Mouse (Mus musculus): ENCODE data around the gene Pla2g6. TPM values are rescaled to one million over a fixed set of nuclear protein-coding genes. Genes with fewer than 3 reads are reported as not detected.

The Pla2g6 gene
- polyA plus RNA-seq, 1 experiment: 28.9 TPM

- Histone ChIP-seq H3K27ac (ENCODE audit: insufficient read depth, low read length) (peak overlapping the region; percentile 50), H3K4me1 (ENCODE audit: control insufficient read depth, insufficient read depth, low read length) (peaks cover 3% of the 10 kb centered on the region; the same call in 1 of the 2 replicates), H3K4me3 (ENCODE audit: insufficient read depth, low read length) (peak overlapping the region; percentile 7; the same call in 1 of the 2 replicates)
- 0 out of 2 replicates have a peak, but pooled peaks have one; percentile 4 for TF ChIP-seq POLR2A (IDR thresholded peaks at IDR 0.05; ENCODE audit: extremely low read depth, insufficient read depth, low read length)
- TF ChIP-seq CTCF (IDR thresholded peaks at IDR 0.05; ENCODE audit: extremely low read depth, insufficient read depth, low read length): no peak
Measured at GRCm38 (mm10) chr15:79251781-79252491, 76.3 kb downstream of the Pla2g6 start.

- H3K27ac ChIP-seq (ENCODE audit: insufficient read depth, low read length): no peak overlapping the region
Measured at GRCm38 (mm10) chr15:79251168-79251567, 77.0 kb downstream of the Pla2g6 start.

GRCm38 (mm10) chr15:79250236-79250635, 78.0 kb downstream of the Pla2g6 start:
- Histone ChIP-seq H3K4me3 (ENCODE audit: insufficient read depth, low read length) (no peak overlapping the region), H3K27ac (ENCODE audit: insufficient read depth, low read length) (no peak overlapping the region), H3K4me1 (ENCODE audit: control insufficient read depth, insufficient read depth, low read length) (peaks cover 3% of the 10 kb centered on the region; the same call in 1 of the 2 replicates)
- TF ChIP-seq CTCF (IDR thresholded peaks at IDR 0.05; ENCODE audit: extremely low read depth, insufficient read depth, low read length) (no peak), POLR2A (IDR thresholded peaks at IDR 0.05; ENCODE audit: extremely low read depth, insufficient read depth, low read length) (no peak)

More at GRCm38 (mm10) chr15:79251168-79251567, 77.0 kb downstream of the Pla2g6 start:
- TF ChIP-seq CTCF (IDR thresholded peaks at IDR 0.05; ENCODE audit: extremely low read depth, insufficient read depth, low read length) (0 out of 2 replicates have a peak, but pooled peaks have one; percentile 3), POLR2A (IDR thresholded peaks at IDR 0.05; ENCODE audit: extremely low read depth, insufficient read depth, low read length) (no peak)
- peaks cover 3% of the 10 kb centered on the region; the same call in 1 of the 2 replicates for H3K4me1 ChIP-seq (ENCODE audit: control insufficient read depth, insufficient read depth, low read length)
- H3K4me3 ChIP-seq (ENCODE audit: insufficient read depth, low read length): no peak overlapping the region

- H3K4me1 ChIP-seq (ENCODE audit: control insufficient read depth, insufficient read depth, low read length): peaks cover 3% of the 10 kb centered on the region
- no peak overlapping the region for H3K4me3 ChIP-seq (ENCODE audit: insufficient read depth, low read length)
- TF ChIP-seq POLR2A (IDR thresholded peaks at IDR 0.05; ENCODE audit: extremely low read depth, insufficient read depth, low read length): no peak
- no peak overlapping the region for H3K27ac ChIP-seq (ENCODE audit: insufficient read depth, low read length)
Measured at GRCm38 (mm10) chr15:79245321-79245720, 82.9 kb downstream of the Pla2g6 start.

GRCm38 (mm10) chr15:79244071-79244893, 83.9 kb downstream of the Pla2g6 start:
- Histone ChIP-seq H3K4me3 (ENCODE audit: insufficient read depth, low read length) (no peak overlapping the region), H3K4me1 (ENCODE audit: control insufficient read depth, insufficient read depth, low read length) (peaks cover 3% of the 10 kb centered on the region), H3K27ac (ENCODE audit: insufficient read depth, low read length) (peak overlapping the region; percentile 49; the same call in 1 of the 2 replicates)
- TF ChIP-seq POLR2A (IDR thresholded peaks at IDR 0.05; ENCODE audit: extremely low read depth, insufficient read depth, low read length) (no peak), CTCF (IDR thresholded peaks at IDR 0.05; ENCODE audit: extremely low read depth, insufficient read depth, low read length) (no peak)

- Histone ChIP-seq H3K4me1 (ENCODE audit: control insufficient read depth, insufficient read depth, low read length) (peaks cover 3% of the 10 kb centered on the region), H3K4me3 (ENCODE audit: insufficient read depth, low read length) (no peak overlapping the region), H3K27ac (ENCODE audit: insufficient read depth, low read length) (no peak overlapping the region)
- TF ChIP-seq CTCF (IDR thresholded peaks at IDR 0.05; ENCODE audit: extremely low read depth, insufficient read depth, low read length) (peak; percentile 100), POLR2A (IDR thresholded peaks at IDR 0.05; ENCODE audit: extremely low read depth, insufficient read depth, low read length) (peak; percentile 47; the same call in 1 of the 2 replicates)
Measured at GRCm38 (mm10) chr15:79243234-79244042, 84.8 kb downstream of the Pla2g6 start.

- no peak for TF ChIP-seq POLR2A (IDR thresholded peaks at IDR 0.05; ENCODE audit: extremely low read depth, insufficient read depth, low read length)
- TF ChIP-seq CTCF (IDR thresholded peaks at IDR 0.05; ENCODE audit: extremely low read depth, insufficient read depth, low read length): no peak
- H3K4me1 ChIP-seq (ENCODE audit: control insufficient read depth, insufficient read depth, low read length): peaks cover 3% of the 10 kb centered on the region
- H3K27ac ChIP-seq (ENCODE audit: insufficient read depth, low read length): 0 out of 2 replicates have a peak overlapping the region, but pooled peaks have one; percentile 15
- H3K4me3 ChIP-seq (ENCODE audit: insufficient read depth, low read length): no peak overlapping the region
Measured at GRCm38 (mm10) chr15:79242574-79243233, 85.5 kb downstream of the Pla2g6 start.

GRCm38 (mm10) chr15:79238036-79238435, 90.2 kb downstream of the Pla2g6 start:
- Histone ChIP-seq H3K4me1 (ENCODE audit: control insufficient read depth, insufficient read depth, low read length) (no peaks in the 10 kb centered on the region), H3K27ac (ENCODE audit: insufficient read depth, low read length) (no peak overlapping the region), H3K4me3 (ENCODE audit: insufficient read depth, low read length) (no peak overlapping the region)
- no peak for TF ChIP-seq POLR2A (IDR thresholded peaks at IDR 0.05; ENCODE audit: extremely low read depth, insufficient read depth, low read length)
- TF ChIP-seq CTCF (IDR thresholded peaks at IDR 0.05; ENCODE audit: extremely low read depth, insufficient read depth, low read length): no peak

Other genes starting within 250 kb of the Pla2g6 start
- gene Micall1, start 219.5 kb downstream of the Pla2g6 start, polyA plus RNA-seq (2012; rRNA removed): 25.0 and 27.6 TPM in 2 replicates
- 131 and 134 TPM in 2 replicates for gene Polr2f, start 187.4 kb downstream of the Pla2g6 start, polyA plus RNA-seq (2012; rRNA removed)
- gene 1700088E04Rik, start 187.1 kb downstream of the Pla2g6 start, polyA plus RNA-seq (2012; rRNA removed): 16.5 and 17.1 TPM in 2 replicates
- gene Sox10, start 163.2 kb downstream of the Pla2g6 start, polyA plus RNA-seq (2012; rRNA removed): 60.8 and 69.3 TPM in 2 replicates
- 82.6 and 90.5 TPM in 2 replicates for gene Pick1, start 99.2 kb downstream of the Pla2g6 start, polyA plus RNA-seq (2012; rRNA removed)
- 0.72 and 1.2 TPM in 2 replicates for gene Gm49486, start 99.0 kb downstream of the Pla2g6 start, polyA plus RNA-seq (2012; rRNA removed)
- 0.15 TPM in 1 of 2 replicates, not detected in the other for gene Slc16a8, start 73.6 kb downstream of the Pla2g6 start, polyA plus RNA-seq (2012; rRNA removed)
- gene Baiap2l2, start 42.9 kb downstream of the Pla2g6 start, polyA plus RNA-seq (2012; rRNA removed): 4.6 and 4.7 TPM in 2 replicates
- gene Maff, start 18.2 kb upstream of the Pla2g6 start, polyA plus RNA-seq (2012; rRNA removed): 0.71 and 0.78 TPM in 2 replicates
- gene Tmem184b, start 75.2 kb upstream of the Pla2g6 start, polyA plus RNA-seq (2012; rRNA removed): 69.6 and 75.6 TPM in 2 replicates
- gene Csnk1e, start 127.2 kb upstream of the Pla2g6 start, polyA plus RNA-seq (2012; rRNA removed): 185 and 194 TPM in 2 replicates
- 115 and 120 TPM in 2 replicates for gene Kcnj4, start 176.9 kb upstream of the Pla2g6 start, polyA plus RNA-seq (2012; rRNA removed)
- gene Kdelr3, start 188.0 kb upstream of the Pla2g6 start, polyA plus RNA-seq (2012; rRNA removed): 1.3 and 1.4 TPM in 2 replicates
- 416 and 445 TPM in 2 replicates for gene Ddx17, start 218.4 kb upstream of the Pla2g6 start, polyA plus RNA-seq (2012; rRNA removed)

All from cortical plate, adult 2 months (tissue).